Mouse (Mus musculus): Measurements from ENCODE around the gene Arrb2.

DNA sequence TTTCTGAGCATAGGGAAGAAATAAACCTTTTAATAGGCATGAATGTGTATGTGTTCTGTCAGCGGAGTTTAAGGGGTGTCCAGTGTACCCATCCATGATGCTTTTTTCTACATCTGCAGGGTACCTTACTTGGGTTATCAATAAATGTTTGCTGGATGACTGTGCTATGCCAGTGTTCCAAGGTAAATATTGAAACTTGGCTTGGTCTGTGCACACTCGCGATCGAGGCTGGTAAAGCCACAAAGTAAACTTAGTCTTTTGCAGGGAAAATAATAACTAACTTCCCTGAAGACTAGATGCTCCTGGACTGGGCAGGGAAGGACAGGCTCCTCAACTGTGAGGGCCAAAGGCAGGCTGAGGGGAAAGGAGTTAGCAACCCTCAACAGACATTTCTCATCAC, 8.2 kb downstream of the Arrb2 start:
- TF ChIP-seq CTCF (IDR thresholded peaks at IDR 0.05; ENCODE audit: low read depth, low read length): no peak
- TF ChIP-seq POLR2A (IDR thresholded peaks at IDR 0.05; ENCODE audit: borderline replicate concordance, low read depth, low read length): no peak
